ENCODE assay signal across 11 mouse cellular contexts in genomic region chrX:20271980-20272379, GRCm38 (mm10).
"Had no signal": no experiment of that assay in that cellular context is flagged by ENCODE, and none has a peak within 500 bp of the region (broad histone marks: within the 10 kb centered on the region; RNA-seq: fewer than 3 reads in every experiment).

No protein-coding gene starts in this region.

- ATAC-seq: liver, postnatal 0 days had no signal

- H3K27me3 ChIP-seq: limb, embryonic 12.5 days; liver, embryonic 13.5 days; lung, embryonic 15.5 days; neural tube, embryonic 12.5 days had no signal

- H3K36me3 ChIP-seq: limb, embryonic 12.5 days; liver, embryonic 13.5 days; lung, embryonic 15.5 days; neural tube, embryonic 12.5 days had no signal

- DNase-seq: kidney, postnatal 36 days; liver; liver, embryonic 13.5 days; liver, postnatal 0 days; lung, postnatal 14 days; midbrain, embryonic 14.5 days; right cerebral cortex, postnatal 4 days; thymus, postnatal 4 days had no signal
